Mouse (Mus musculus): ENCODE measurements around the gene Nt5c3. TPM values are rescaled to one million over a fixed set of nuclear protein-coding genes. Genes with fewer than 3 reads are reported as not detected.

The Nt5c3 gene
- 10 to 100 TPM; 62.4 to 75.5 TPM for total RNA-seq (2021)
- polyA plus RNA-seq (2012; rRNA removed), result 16.9 and 49.2 TPM in 2 replicates
- long read RNA-seq, transcript Nt5c3-208 (10 exons, 1,067 nt), result minor isoform, 10 of 59 reads
- long read RNA-seq, transcript Nt5c3-201 (9 exons, 1,676 nt), result major isoform, 27 of 59 reads
- long read RNA-seq, transcript Nt5c3-202 (10 exons, 1,519 nt), result minor isoform, 14 of 59 reads
- long read RNA-seq, partial matches to known transcripts, result 1 of 59 reads
- long read RNA-seq, other reads (novel, unspliced or antisense), result 6 of 59 reads

DNA sequence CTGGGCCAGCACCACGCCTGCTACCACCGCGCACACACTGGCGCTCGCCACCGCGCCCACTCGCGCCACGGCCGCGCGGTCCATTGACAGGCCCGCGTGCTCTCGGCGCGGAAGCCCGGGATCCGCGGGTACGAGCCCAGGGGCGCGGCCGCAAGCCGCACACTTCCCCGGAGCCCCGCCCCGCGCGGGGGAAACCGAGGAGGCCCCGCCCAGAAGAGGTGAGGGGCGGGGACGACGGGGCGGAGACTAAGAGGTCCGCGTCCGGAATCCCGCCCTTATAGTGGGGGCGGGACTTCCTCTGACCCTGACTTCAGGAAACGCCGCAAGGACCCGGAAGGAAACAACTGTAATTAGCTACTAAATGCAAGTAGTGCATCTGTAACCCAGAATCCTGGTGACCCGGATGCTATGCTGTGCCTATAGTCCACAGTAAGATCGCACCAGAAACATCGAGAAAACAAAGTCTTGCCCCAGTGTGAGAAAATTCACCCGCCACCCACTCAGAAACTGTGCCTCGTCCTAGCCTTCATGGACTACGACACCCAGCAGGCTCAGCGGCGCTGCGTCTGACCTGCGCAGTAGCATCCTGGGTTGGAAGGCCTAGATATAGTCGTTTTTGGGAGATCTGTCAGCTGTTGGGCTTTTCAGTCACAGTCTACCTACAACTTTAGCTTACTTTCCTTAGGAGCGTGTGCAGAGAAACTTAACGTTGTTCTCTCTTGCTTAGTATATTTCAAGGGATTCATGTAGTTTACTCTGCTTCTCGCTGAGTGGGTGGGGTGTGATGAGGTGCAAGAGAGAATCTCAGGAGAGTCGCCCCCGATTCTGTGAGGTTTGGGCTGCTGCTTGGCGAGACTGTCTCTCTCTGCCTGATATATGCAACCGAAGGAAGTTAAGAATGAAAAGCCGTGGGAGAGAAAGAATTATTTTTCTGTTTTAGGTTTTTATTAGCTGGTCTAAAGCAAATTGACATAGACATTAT, at the start of gene Nt5c3, which contains the start of gene Vmn1r4:
Nt5c3 (minus strand) TSS at position 207 of the 982 bp plus-strand sequence.
Vmn1r4 (plus strand) TSS at position 290 of the 982 bp plus-strand sequence.
- Histone ChIP-seq H3K9ac (ENCODE audit: low read depth, low read length) (peak within 1 kb of the TSS; percentile 90), H3K36me3 (ENCODE audit: control insufficient read depth, insufficient read depth, low read length) (peaks cover 4% of the 10 kb centered on the region), H3K79me2 (replicated peaks; ENCODE audit: control insufficient read depth, insufficient read depth, low read length) (peaks cover 2% of the 10 kb centered on the region; the same call in 1 of the 2 replicates), H3K4me1 (ENCODE audit: control insufficient read depth, insufficient read depth, low read length) (peaks cover 6% of the 10 kb centered on the region), H3K27ac (peak within 1 kb of the TSS; percentile 97), H3K27me3 (ENCODE audit: control insufficient read depth, insufficient read depth, low read length) (no peaks in the 10 kb centered on the region), H3K4me3 (peak within 1 kb of the TSS; percentile 85)
- no peak for TF ChIP-seq CTCF (IDR thresholded peaks at IDR 0.05)
- peak; percentile 78 for TF ChIP-seq POLR2A (IDR thresholded peaks at IDR 0.05; ENCODE audit: insufficient read depth, low read depth, low read length)
- TF ChIP-seq EP300 (IDR thresholded peaks at IDR 0.05; ENCODE audit: insufficient read depth, low read depth, low read length), result 0 out of 2 replicates have a peak, but pooled peaks have one; percentile 63
- peak; percentile 96 to 97 for DNase-seq
- WGBS, result 4% methylated on average over 64 of the region's 64 CpGs
- intact Hi-C loops (cut with DNase I), result loop anchor here (2.0 to 10.0 kb wide), 6 partner anchors 91 to 771 kb away; partner anchors contain the start of genes Fkbp9, Herc6, Kbtbd2 and Ppm1k

DNA sequence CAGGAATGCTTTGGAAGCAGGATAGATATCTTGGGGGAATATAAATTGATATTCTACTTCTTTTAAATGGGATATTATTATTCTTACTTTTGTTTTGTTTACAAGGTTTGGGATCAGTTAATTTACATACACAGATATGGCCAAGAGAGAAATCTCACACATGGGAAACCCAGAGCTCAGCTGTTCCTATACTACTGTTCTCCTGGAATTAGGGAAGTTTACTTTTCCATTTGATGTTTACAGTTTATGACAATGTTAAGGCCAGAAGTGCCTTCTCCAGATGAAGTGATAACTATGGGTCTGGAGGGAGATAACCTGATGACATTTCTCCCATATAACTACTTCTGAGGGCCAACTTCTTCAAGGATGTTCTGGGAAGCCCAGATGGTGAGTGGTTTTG, 46.2 kb upstream of the Nt5c3 start, which contains the start of gene Vmn1r5:
Vmn1r5 (plus strand) TSS at position 301 of the 400 bp plus-strand sequence.
- H3K9ac ChIP-seq (ENCODE audit: low read depth, low read length), result no peak within 1 kb of the TSS
- TF ChIP-seq POLR2A (IDR thresholded peaks at IDR 0.05; ENCODE audit: insufficient read depth, low read depth, low read length), result no peak
- TF ChIP-seq CTCF (IDR thresholded peaks at IDR 0.05), result no peak
- TF ChIP-seq EP300 (IDR thresholded peaks at IDR 0.05; ENCODE audit: insufficient read depth, low read depth, low read length), result no peak
- H3K79me2 ChIP-seq (replicated peaks; ENCODE audit: control insufficient read depth, insufficient read depth, low read length), result no peaks in the 10 kb centered on the region
- DNase-seq, result no peak
- H3K4me3 ChIP-seq, result no peak within 1 kb of the TSS
- intact Hi-C loops (cut with DNase I), result no loop called here
- H3K36me3 ChIP-seq (ENCODE audit: control insufficient read depth, insufficient read depth, low read length), result no peaks in the 10 kb centered on the region
- no peaks in the 10 kb centered on the region for H3K27me3 ChIP-seq (ENCODE audit: control insufficient read depth, insufficient read depth, low read length)
- H3K27ac ChIP-seq, result no peak within 1 kb of the TSS
- no peaks in the 10 kb centered on the region for H3K4me1 ChIP-seq (ENCODE audit: control insufficient read depth, insufficient read depth, low read length)

DNA sequence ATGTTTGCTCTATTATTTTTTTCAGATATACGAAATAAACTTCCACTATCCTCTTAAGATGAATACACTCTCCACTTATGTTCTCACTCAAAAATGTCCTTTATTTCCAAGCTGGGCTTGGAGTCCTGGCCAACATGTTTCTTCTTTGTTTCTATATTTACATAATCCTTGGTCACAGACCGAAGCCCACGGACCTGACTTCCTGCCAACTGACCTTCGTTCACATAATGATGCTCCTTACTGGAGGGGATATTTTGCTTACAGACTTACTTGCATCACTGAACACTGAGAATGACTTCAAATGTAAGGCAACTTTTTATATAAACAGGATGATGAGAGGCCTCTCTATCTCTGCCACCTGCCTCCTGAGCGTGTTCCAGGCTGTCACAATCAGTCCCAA, 32.7 kb upstream of the Nt5c3 start:
- 43% methylated on average over 5 of the region's 5 CpGs for WGBS
- H3K4me3 ChIP-seq, result no peak overlapping the region
- H3K79me2 ChIP-seq (replicated peaks; ENCODE audit: control insufficient read depth, insufficient read depth, low read length), result no peaks in the 10 kb centered on the region
- no peak overlapping the region for H3K9ac ChIP-seq (ENCODE audit: low read depth, low read length)
- TF ChIP-seq EP300 (IDR thresholded peaks at IDR 0.05; ENCODE audit: insufficient read depth, low read depth, low read length) (no peak), CTCF (IDR thresholded peaks at IDR 0.05) (no peak)
- H3K27me3 ChIP-seq (ENCODE audit: control insufficient read depth, insufficient read depth, low read length), result no peaks in the 10 kb centered on the region
- intact Hi-C loops (cut with DNase I), result no loop called here
- no peak overlapping the region for H3K27ac ChIP-seq
- H3K36me3 ChIP-seq (ENCODE audit: control insufficient read depth, insufficient read depth, low read length), result no peaks in the 10 kb centered on the region
- DNase-seq, result no peak
- H3K4me1 ChIP-seq (ENCODE audit: control insufficient read depth, insufficient read depth, low read length), result no peaks in the 10 kb centered on the region

DNA sequence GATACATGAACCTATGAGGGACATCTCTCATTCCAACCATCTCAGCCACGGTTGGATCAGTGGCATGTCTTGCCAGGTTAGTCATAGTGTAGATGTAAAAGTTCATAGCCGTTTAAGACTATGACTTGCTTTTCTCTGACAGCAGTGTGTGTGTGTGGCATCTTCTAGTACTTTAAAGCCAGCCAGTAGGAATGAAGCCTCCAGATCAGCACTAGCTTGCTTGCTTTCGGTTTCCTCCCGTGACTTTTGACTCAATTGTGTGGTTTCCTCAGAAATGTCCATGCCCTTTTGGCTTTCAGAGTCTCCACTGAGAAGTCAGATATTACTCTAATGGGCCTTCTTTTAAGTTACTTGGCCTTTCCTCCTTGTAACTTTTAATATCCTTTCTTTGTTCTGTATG, 10.6 kb upstream of the Nt5c3 start:
- TF ChIP-seq EP300 (IDR thresholded peaks at IDR 0.05; ENCODE audit: insufficient read depth, low read depth, low read length) (no peak), POLR2A (IDR thresholded peaks at IDR 0.05; ENCODE audit: insufficient read depth, low read depth, low read length) (no peak), CTCF (IDR thresholded peaks at IDR 0.05) (no peak)
- H3K27me3 ChIP-seq (ENCODE audit: control insufficient read depth, insufficient read depth, low read length), result no peaks in the 10 kb centered on the region
- intact Hi-C loops (cut with DNase I), result no loop called here

DNA sequence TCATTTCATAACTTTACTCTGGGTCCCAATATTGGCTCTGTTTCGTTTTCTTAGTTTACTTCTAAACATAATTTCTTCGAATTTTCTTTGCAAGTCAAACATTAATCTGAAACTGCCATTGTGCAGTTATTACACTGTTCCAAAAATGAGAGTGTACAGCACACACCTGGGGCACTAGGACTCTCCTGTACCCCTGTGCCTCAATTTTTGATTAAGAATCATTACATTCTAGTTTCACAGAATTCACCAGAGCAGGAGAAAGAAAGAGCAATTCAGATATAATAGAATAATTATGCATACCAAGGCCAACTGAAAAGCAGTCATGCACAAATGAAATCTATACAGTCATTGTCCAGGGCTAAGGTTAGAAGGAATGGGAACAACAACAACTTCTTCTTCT, 8.7 kb upstream of the Nt5c3 start:
- no peak for DNase-seq
- Histone ChIP-seq H3K27ac (no peak overlapping the region), H3K27me3 (ENCODE audit: control insufficient read depth, insufficient read depth, low read length) (no peaks in the 10 kb centered on the region), H3K9ac (ENCODE audit: low read depth, low read length) (no peak overlapping the region), H3K36me3 (ENCODE audit: control insufficient read depth, insufficient read depth, low read length) (no peaks in the 10 kb centered on the region), H3K79me2 (replicated peaks; ENCODE audit: control insufficient read depth, insufficient read depth, low read length) (no peaks in the 10 kb centered on the region), H3K4me1 (ENCODE audit: control insufficient read depth, insufficient read depth, low read length) (no peaks in the 10 kb centered on the region), H3K4me3 (no peak overlapping the region)
- intact Hi-C loops (cut with DNase I), result no loop called here
- WGBS, result 59% methylated on average over 2 of the region's 2 CpGs
- TF ChIP-seq EP300 (IDR thresholded peaks at IDR 0.05; ENCODE audit: insufficient read depth, low read depth, low read length) (no peak), CTCF (IDR thresholded peaks at IDR 0.05) (no peak), POLR2A (IDR thresholded peaks at IDR 0.05; ENCODE audit: insufficient read depth, low read depth, low read length) (no peak)

More for the DNA sequence above, 10.6 kb upstream of the Nt5c3 start:
- Histone ChIP-seq H3K36me3 (ENCODE audit: control insufficient read depth, insufficient read depth, low read length) (no peaks in the 10 kb centered on the region), H3K4me1 (ENCODE audit: control insufficient read depth, insufficient read depth, low read length) (no peaks in the 10 kb centered on the region), H3K9ac (ENCODE audit: low read depth, low read length) (no peak overlapping the region), H3K27ac (no peak overlapping the region), H3K4me3 (no peak overlapping the region), H3K79me2 (replicated peaks; ENCODE audit: control insufficient read depth, insufficient read depth, low read length) (no peaks in the 10 kb centered on the region)
- no peak for DNase-seq
- WGBS, result 66% methylated on average over 4 of the region's 4 CpGs

Measured in heart, adult 2 months (tissue).